Mouse (Mus musculus) hindlimb bud, embryonic 11.5 days (tissue): ENCODE results near the gene Hic2.

Source experiments
- DNase-seq: peaks from one replicate; pipeline ENCODE4 v3.0.0-alpha.2; 2012; ENCODE audit warnings: low read depth, low spot score; ENCODE audit errors: extremely low spot score

Gene Hic2

GRCm38 (mm10) chr16:17275721-17276120 lies 42.3 kb downstream of the Hic2 start, which contains the start of gene Tmem191c:
TSS of gene Tmem191c (plus strand) at chr16:17276077.
- DNase-seq = no peak

GRCm38 (mm10) chr16:17276164-17277151 lies 43.1 kb downstream of the Hic2 start:
- DNase-seq = peak; percentile 68

- DNase-seq = no peak
Measured at GRCm38 (mm10) chr16:17277342-17278211, 44.2 kb downstream of the Hic2 start.

- no peak for DNase-seq
Measured at GRCm38 (mm10) chr16:17280471-17280870, 47.1 kb downstream of the Hic2 start.

- DNase-seq = no peak
Measured at GRCm38 (mm10) chr16:17283151-17283550, 49.8 kb downstream of the Hic2 start.

GRCm38 (mm10) chr16:17287103-17287502 lies 53.7 kb downstream of the Hic2 start:
- no peak for DNase-seq

GRCm38 (mm10) chr16:17291016-17291415 lies 57.6 kb downstream of the Hic2 start:
- no peak for DNase-seq

- DNase-seq = peak; percentile 47
Measured at GRCm38 (mm10) chr16:17292751-17293150, 59.4 kb downstream of the Hic2 start.

- no peak for DNase-seq
Measured at GRCm38 (mm10) chr16:17300818-17301217, 67.4 kb downstream of the Hic2 start.

GRCm38 (mm10) chr16:17303521-17304245 lies 70.3 kb downstream of the Hic2 start:
- no peak for DNase-seq

GRCm38 (mm10) chr16:17307461-17307860 lies 74.1 kb downstream of the Hic2 start:
- DNase-seq = no peak

GRCm38 (mm10) chr16:17309036-17309435 lies 75.7 kb downstream of the Hic2 start:
- no peak for DNase-seq

GRCm38 (mm10) chr16:17312531-17312930 lies 79.2 kb downstream of the Hic2 start:
- no peak for DNase-seq
